Mouse (Mus musculus): ENCODE data around the gene Il1a.

GRCm38 (mm10) chr2:129260646-129261045, 49.1 kb downstream of the Il1a start:
- TF ChIP-seq CTCF (conservative IDR thresholded peaks at IDR 0.05; ENCODE audit: low read length) (no peak), NANOG (IDR thresholded peaks at IDR 0.05; ENCODE audit: borderline replicate concordance, low read length) (no peak)
